22 mouse cellular contexts compared by ENCODE assay signal in genomic region chr17:23857913-23858312, GRCm38 (mm10). TPM values are rescaled to one million over a fixed set of nuclear protein-coding genes. Genes with fewer than 3 reads are reported as not detected.
"Had no signal": no experiment of that assay in that cellular context is flagged by ENCODE, and none has a peak within 500 bp of the region (broad histone marks: within the 10 kb centered on the region; RNA-seq: fewer than 3 reads in every experiment).

No protein-coding gene starts in this region.

- H3K9ac ChIP-seq: liver, embryonic 13.5 days; lung, embryonic 14.5 days; midbrain, embryonic 15.5 days; neural tube, embryonic 13.5 days had no signal

- H3K4me2 ChIP-seq: liver, embryonic 13.5 days; lung, embryonic 14.5 days; midbrain, embryonic 11.5 days; midbrain, embryonic 15.5 days; neural tube, embryonic 13.5 days had no signal

- H3K4me3 ChIP-seq: left cerebral cortex, adult 2 months; limb, embryonic 10.5 days; liver, embryonic 13.5 days; megakaryocyte, embryonic 14.5 days; midbrain, embryonic 15.5 days; neural tube, embryonic 13.5 days had no signal

- ATAC-seq: midbrain, embryonic 15.5 days had no signal

- H3K9me3 ChIP-seq: limb, embryonic 10.5 days; liver, embryonic 13.5 days; midbrain, embryonic 15.5 days; neural tube, embryonic 13.5 days had no signal

- H3K4me1 ChIP-seq: liver, embryonic 13.5 days; midbrain, embryonic 15.5 days; neural tube, embryonic 13.5 days had no signal

- H3K36me3 ChIP-seq: limb, embryonic 10.5 days; liver, embryonic 13.5 days; midbrain, embryonic 15.5 days; neural tube, embryonic 13.5 days had no signal

- H3K27me3 ChIP-seq: liver, embryonic 13.5 days; midbrain, embryonic 15.5 days; neural tube, embryonic 13.5 days had no signal

- H3K27ac ChIP-seq: left cerebral cortex, adult 2 months; liver, embryonic 13.5 days; macrophage; midbrain, embryonic 15.5 days; neural tube, embryonic 13.5 days had no signal

- DNase-seq: kidney, adult 18-20 months; kidney, postnatal 10 days; liver, embryonic 13.5 days; lung, embryonic 14.5 days; lung, postnatal 14 days; retina, postnatal 1 day; right cerebral cortex, postnatal 4 days; spleen, adult 18-20 months; thymus, adult 2 months had no signal

RNA-seq across cellular contexts. Expression of gene Prss21, which starts 9.9 kb away (rescaled TPM):
- total RNA-seq: layer of hippocampus, postnatal 25 days; left cerebral cortex, adult 2 months; left cerebral cortex, postnatal 14 days; monocyte, adult 5-6 weeks had no signal
- polyA plus RNA-seq: kidney, embryonic 14.5 days; limb, embryonic 10.5 days; limb, embryonic 14.5 days; liver, embryonic 13.5 days; lung, embryonic 14.5 days; macrophage; midbrain, embryonic 11.5 days; midbrain, embryonic 15.5 days; neural tube, embryonic 13.5 days; urinary bladder, adult 2 months had no signal

RNA-seq across cellular contexts. Expression of gene Prss41, which starts 13.9 kb away (rescaled TPM):
- total RNA-seq: monocyte, adult 5-6 weeks had no signal
- polyA plus RNA-seq: macrophage had no signal

RNA-seq across cellular contexts. Expression of gene Prss32, which starts 14.3 kb away (rescaled TPM):
- total RNA-seq: layer of hippocampus, postnatal 25 days; left cerebral cortex, adult 2 months; monocyte, adult 5-6 weeks had no signal
- polyA plus RNA-seq: kidney, embryonic 14.5 days; limb, embryonic 10.5 days; limb, embryonic 14.5 days; liver, embryonic 13.5 days; lung, embryonic 14.5 days; macrophage; midbrain, embryonic 11.5 days; midbrain, embryonic 15.5 days; neural tube, embryonic 13.5 days had no signal

RNA-seq across cellular contexts. Expression of gene Prss33, which starts 22.1 kb away (rescaled TPM):
- total RNA-seq: layer of hippocampus, postnatal 25 days; left cerebral cortex, adult 2 months; left cerebral cortex, postnatal 14 days; monocyte, adult 5-6 weeks had no signal
- polyA plus RNA-seq: limb, embryonic 10.5 days; liver, embryonic 13.5 days; lung, embryonic 14.5 days; macrophage; neural tube, embryonic 13.5 days; urinary bladder, adult 2 months had no signal

RNA-seq across cellular contexts. Expression of gene Dcpp1, which starts 22.8 kb away (rescaled TPM):
- total RNA-seq: layer of hippocampus, postnatal 25 days; left cerebral cortex, adult 2 months; left cerebral cortex, postnatal 14 days; monocyte, adult 5-6 weeks had no signal
- polyA plus RNA-seq: kidney, embryonic 14.5 days; limb, embryonic 10.5 days; limb, embryonic 14.5 days; liver, embryonic 13.5 days; macrophage; midbrain, embryonic 11.5 days; midbrain, embryonic 15.5 days; neural tube, embryonic 13.5 days; urinary bladder, adult 2 months had no signal
